Mouse (Mus musculus): ENCODE measurements around the gene Bckdhb. TPM values are rescaled to one million over a fixed set of nuclear protein-coding genes. Genes with fewer than 3 reads are reported as not detected.

Bckdhb gene
- 13.8 to 18.7 TPM (median 17.8 TPM) in 4 replicates for total RNA-seq (2023)

DNA sequence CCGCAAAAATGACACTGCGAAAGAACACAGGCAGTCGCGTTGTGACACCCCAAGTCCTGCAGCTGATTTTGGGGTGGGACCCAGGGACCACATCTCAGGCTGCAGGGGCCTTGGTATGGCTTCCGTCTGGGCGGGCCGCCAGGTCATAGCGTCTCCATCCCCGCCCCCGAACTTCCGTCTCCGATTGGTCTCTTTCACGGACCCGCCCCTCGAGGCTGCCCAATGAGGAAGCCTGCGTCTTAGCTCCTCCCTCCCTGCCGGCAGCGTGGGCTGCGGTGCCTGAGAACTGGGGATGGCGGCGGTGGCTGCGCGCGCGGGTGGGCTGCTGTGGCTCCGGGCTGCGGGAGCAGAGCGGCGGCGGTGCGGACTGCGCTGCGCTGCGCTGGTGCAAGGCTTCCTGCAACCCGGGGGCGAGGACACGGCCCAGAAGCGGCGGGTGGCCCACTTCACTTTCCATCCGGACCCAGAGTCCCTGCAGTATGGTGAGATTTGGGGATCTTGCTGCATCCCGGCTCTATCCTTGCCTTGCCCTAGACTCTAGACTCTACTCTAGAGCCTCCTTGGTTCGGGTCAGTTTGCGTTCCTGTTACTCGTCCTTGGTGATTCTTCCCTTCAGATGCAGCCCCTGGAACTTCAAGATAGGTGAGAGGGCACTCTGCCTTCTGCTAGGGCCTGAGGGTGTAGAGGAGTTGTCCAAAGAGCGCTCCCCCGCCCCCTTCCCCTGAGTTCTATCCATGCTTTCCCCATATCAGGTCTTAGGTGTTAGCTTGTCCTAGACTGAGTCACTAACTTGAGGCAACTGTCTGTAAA is at the start of gene Bckdhb:
Gene Bckdhb (plus strand): TSS at position 268 of the 810 bp plus-strand sequence.

Other genes with a start within 250 kb of the Bckdhb start
- gene Elovl4, start 118.9 kb upstream of the Bckdhb start, total RNA-seq (2023) = not detected in 4 replicates
- 0.43 to 1.8 TPM (median 0.57 TPM) in 4 replicates for gene Ttk, start 90.5 kb upstream of the Bckdhb start, total RNA-seq (2023)

Measured in B cell, adult 62 days (primary cell).